Mouse (Mus musculus): Measurements from ENCODE around the gene Ly6g. TPM values are rescaled to one million over a fixed set of nuclear protein-coding genes. Genes with fewer than 3 reads are reported as not detected.
"Not testable (repeated sequence)": the region's sequence is repeated elsewhere in the genome, so short reads cannot be mapped to it uniquely, and the experiment has no call there.

The Ly6g gene
- 0.63 and 1.3 TPM in 2 replicates for polyA plus RNA-seq (2015; fragmentation: Nextera tagmentation; extraction: Ambion mirVana)

- 79% methylated on average over 1 of the region's 1 CpGs for WGBS
- Histone ChIP-seq H3K4me3 (ENCODE audit: low read length) (no peak within 1 kb of the TSS), H3K36me3 (ENCODE audit: insufficient read depth, low read length) (no peaks in the 10 kb centered on the region), H3K4me1 (ENCODE audit: insufficient read depth, low read length) (no peaks in the 10 kb centered on the region), H3K9ac (replicated peaks; ENCODE audit: low read length) (no peak within 1 kb of the TSS), H3K27me3 (ENCODE audit: insufficient read depth, low read length) (no peaks in the 10 kb centered on the region), H3K9me3 (ENCODE audit: low read length) (no peaks in the 10 kb centered on the region), H3K4me2 (replicated peaks; ENCODE audit: low read depth, low read length) (no peak within 1 kb of the TSS), H3K27ac (ENCODE audit: low read length) (no peak within 1 kb of the TSS)
- no peak for ATAC-seq (ENCODE audit: low FRiP score, low TSS enrichment)
These were observed at the start of gene Ly6g for GRCm38 (mm10) chr15:75154940-75155339. Gene Ly6g (plus strand): TSS chr15:75155240.

- H3K36me3 ChIP-seq (ENCODE audit: insufficient read depth, low read length); H3K4me2 ChIP-seq (replicated peaks; ENCODE audit: low read depth, low read length); H3K4me3 ChIP-seq (ENCODE audit: low read length); H3K27ac ChIP-seq (ENCODE audit: low read length); H3K9ac ChIP-seq (replicated peaks; ENCODE audit: low read length); H3K27me3 ChIP-seq (ENCODE audit: insufficient read depth, low read length); H3K4me1 ChIP-seq (ENCODE audit: insufficient read depth, low read length); ATAC-seq (ENCODE audit: low FRiP score, low TSS enrichment); H3K9me3 ChIP-seq (ENCODE audit: low read length): not testable (repeated sequence)
- WGBS: 74% methylated on average over 2 of the region's 5 CpGs
These were observed 44.6 kb upstream of the Ly6g start for GRCm38 (mm10) chr15:75110424-75110823.

GRCm38 (mm10) chr15:75111861-75112630 lies 43.0 kb upstream of the Ly6g start, which contains the start of gene Ly6c2:
Gene Ly6c2 (minus strand): TSS chr15:75111970.
- H3K27ac ChIP-seq (ENCODE audit: low read length); ATAC-seq (ENCODE audit: low FRiP score, low TSS enrichment); H3K27me3 ChIP-seq (ENCODE audit: insufficient read depth, low read length); H3K4me2 ChIP-seq (replicated peaks; ENCODE audit: low read depth, low read length); H3K4me3 ChIP-seq (ENCODE audit: low read length); H3K9me3 ChIP-seq (ENCODE audit: low read length); H3K9ac ChIP-seq (replicated peaks; ENCODE audit: low read length); H3K4me1 ChIP-seq (ENCODE audit: insufficient read depth, low read length); H3K36me3 ChIP-seq (ENCODE audit: insufficient read depth, low read length): not testable (repeated sequence)
- WGBS: no CpG with 5 or more reads among the region's 1 CpGs

- Histone ChIP-seq H3K4me3 (ENCODE audit: low read length) (no peak overlapping the region), H3K27me3 (ENCODE audit: insufficient read depth, low read length) (no peaks in the 10 kb centered on the region), H3K4me2 (replicated peaks; ENCODE audit: low read depth, low read length) (no peak overlapping the region), H3K27ac (ENCODE audit: low read length) (no peak overlapping the region), H3K36me3 (ENCODE audit: insufficient read depth, low read length) (no peaks in the 10 kb centered on the region), H3K9ac (replicated peaks; ENCODE audit: low read length) (no peak overlapping the region), H3K4me1 (ENCODE audit: insufficient read depth, low read length) (no peaks in the 10 kb centered on the region), H3K9me3 (ENCODE audit: low read length) (no peaks in the 10 kb centered on the region)
- ATAC-seq (ENCODE audit: low FRiP score, low TSS enrichment): no peak
- 63% methylated on average over 2 of the region's 2 CpGs for WGBS
These were observed 38.5 kb upstream of the Ly6g start for GRCm38 (mm10) chr15:75116525-75116924.

GRCm38 (mm10) chr15:75117481-75117880 lies 37.6 kb upstream of the Ly6g start:
- H3K4me2 ChIP-seq (replicated peaks; ENCODE audit: low read depth, low read length); H3K9me3 ChIP-seq (ENCODE audit: low read length); H3K36me3 ChIP-seq (ENCODE audit: insufficient read depth, low read length); H3K9ac ChIP-seq (replicated peaks; ENCODE audit: low read length); ATAC-seq (ENCODE audit: low FRiP score, low TSS enrichment); H3K27ac ChIP-seq (ENCODE audit: low read length); H3K4me3 ChIP-seq (ENCODE audit: low read length); H3K4me1 ChIP-seq (ENCODE audit: insufficient read depth, low read length); H3K27me3 ChIP-seq (ENCODE audit: insufficient read depth, low read length): not testable (repeated sequence)
- 90% methylated on average over 5 of the region's 5 CpGs for WGBS

- not testable (repeated sequence) for H3K27ac ChIP-seq (ENCODE audit: low read length); H3K9me3 ChIP-seq (ENCODE audit: low read length); H3K4me1 ChIP-seq (ENCODE audit: insufficient read depth, low read length); H3K4me3 ChIP-seq (ENCODE audit: low read length); H3K9ac ChIP-seq (replicated peaks; ENCODE audit: low read length); H3K27me3 ChIP-seq (ENCODE audit: insufficient read depth, low read length); H3K36me3 ChIP-seq (ENCODE audit: insufficient read depth, low read length); H3K4me2 ChIP-seq (replicated peaks; ENCODE audit: low read depth, low read length); ATAC-seq (ENCODE audit: low FRiP score, low TSS enrichment)
- 21% methylated on average over 5 of the region's 7 CpGs for WGBS
These were observed 36.3 kb upstream of the Ly6g start for GRCm38 (mm10) chr15:75118742-75119141.

- no peak overlapping the region for H3K27ac ChIP-seq (ENCODE audit: low read length)
- no peak for ATAC-seq (ENCODE audit: low FRiP score, low TSS enrichment)
- no peak overlapping the region for H3K4me3 ChIP-seq (ENCODE audit: low read length)
- H3K4me2 ChIP-seq (replicated peaks; ENCODE audit: low read depth, low read length): no peak overlapping the region
- H3K9ac ChIP-seq (replicated peaks; ENCODE audit: low read length): no peak overlapping the region
- no peaks in the 10 kb centered on the region for H3K27me3 ChIP-seq (ENCODE audit: insufficient read depth, low read length)
- H3K4me1 ChIP-seq (ENCODE audit: insufficient read depth, low read length): no peaks in the 10 kb centered on the region
- WGBS: 12% methylated on average over 2 of the region's 2 CpGs
- H3K9me3 ChIP-seq (ENCODE audit: low read length): no peaks in the 10 kb centered on the region
- H3K36me3 ChIP-seq (ENCODE audit: insufficient read depth, low read length): no peaks in the 10 kb centered on the region
These were observed 35.0 kb upstream of the Ly6g start for GRCm38 (mm10) chr15:75120066-75120465.

GRCm38 (mm10) chr15:75132346-75132745 lies 22.7 kb upstream of the Ly6g start:
- not testable (repeated sequence) for ATAC-seq (ENCODE audit: low FRiP score, low TSS enrichment); H3K9ac ChIP-seq (replicated peaks; ENCODE audit: low read length); H3K9me3 ChIP-seq (ENCODE audit: low read length); H3K4me1 ChIP-seq (ENCODE audit: insufficient read depth, low read length); H3K27ac ChIP-seq (ENCODE audit: low read length); H3K4me3 ChIP-seq (ENCODE audit: low read length); H3K36me3 ChIP-seq (ENCODE audit: insufficient read depth, low read length); H3K27me3 ChIP-seq (ENCODE audit: insufficient read depth, low read length); H3K4me2 ChIP-seq (replicated peaks; ENCODE audit: low read depth, low read length)
- 75% methylated on average over 2 of the region's 2 CpGs for WGBS

GRCm38 (mm10) chr15:75135090-75135783 lies 19.8 kb upstream of the Ly6g start:
- not testable (repeated sequence) for H3K9me3 ChIP-seq (ENCODE audit: low read length); H3K27me3 ChIP-seq (ENCODE audit: insufficient read depth, low read length); H3K4me3 ChIP-seq (ENCODE audit: low read length); H3K4me2 ChIP-seq (replicated peaks; ENCODE audit: low read depth, low read length); H3K4me1 ChIP-seq (ENCODE audit: insufficient read depth, low read length); H3K36me3 ChIP-seq (ENCODE audit: insufficient read depth, low read length); H3K27ac ChIP-seq (ENCODE audit: low read length); H3K9ac ChIP-seq (replicated peaks; ENCODE audit: low read length); ATAC-seq (ENCODE audit: low FRiP score, low TSS enrichment)
- 80% methylated on average over 2 of the region's 2 CpGs for WGBS

- not testable (repeated sequence) for H3K4me2 ChIP-seq (replicated peaks; ENCODE audit: low read depth, low read length); H3K27me3 ChIP-seq (ENCODE audit: insufficient read depth, low read length); H3K4me1 ChIP-seq (ENCODE audit: insufficient read depth, low read length); H3K4me3 ChIP-seq (ENCODE audit: low read length); ATAC-seq (ENCODE audit: low FRiP score, low TSS enrichment); H3K36me3 ChIP-seq (ENCODE audit: insufficient read depth, low read length); H3K27ac ChIP-seq (ENCODE audit: low read length); H3K9me3 ChIP-seq (ENCODE audit: low read length); H3K9ac ChIP-seq (replicated peaks; ENCODE audit: low read length)
- 62% methylated on average over 3 of the region's 3 CpGs for WGBS
These were observed 17.3 kb upstream of the Ly6g start for GRCm38 (mm10) chr15:75137739-75138138.

Data from kidney, embryonic 16.5 days (tissue).